Mouse (Mus musculus) E14TG2a.4 (cell line): ENCODE results near the gene Tll2.

Experiments used
- CTCF ChIP-seq: conservative IDR thresholded peaks from 2 replicates; pipeline ENCODE4 v1.5.1; 2014; ENCODE audit warnings: low read length
- NANOG ChIP-seq: IDR thresholded peaks from 2 replicates; pipeline ENCODE4 v1.6.1; 2014; ENCODE audit warnings: borderline replicate concordance, low read length, mixed read lengths
- POU5F1 ChIP-seq: IDR thresholded peaks from 2 replicates; pipeline ENCODE4 v1.6.1; 2014; ENCODE audit warnings: low read length, borderline replicate concordance

- TF ChIP-seq CTCF, result no peak
- TF ChIP-seq NANOG, result no peak
- no peak for TF ChIP-seq POU5F1
Measured at GRCm38 (mm10) chr19:41152016-41152370, 54.6 kb downstream of the Tll2 start.
